Mouse (Mus musculus) megakaryocyte-erythroid progenitor cell, adult 5-6 weeks (primary cell): ENCODE measurements around the gene Cenpm. TPM values are rescaled to one million over a fixed set of nuclear protein-coding genes. Genes with fewer than 3 reads are reported as not detected.

ENCODE experiments used
- total RNA-seq, 2 experiments: library from RNA; stranded (forward) in 1 of 2; stranded (reverse) in 1 of 2; fragments of 200-1000, 215-1000 nt in 1 of 2; fragments of >200 nt in 1 of 2; fragmentation: Nextera tagmentation in 1 of 2; gene quantifications; 2 replicates each; pipeline ENCODE4 v1.2.3; 2014 to 2017

Gene Cenpm
- total RNA-seq, 2 experiments from 2014 or later, result 19.0 to 53.8 TPM

Other genes starting within 250 kb of the Cenpm start
- gene Desi1, start 210.9 kb downstream of the Cenpm start, total RNA-seq (2014; fragmentation: Nextera tagmentation), result 48.8 and 51.6 TPM in 2 replicates
- gene Desi1, start 210.9 kb downstream of the Cenpm start, total RNA-seq (2017), result 8.0 and 22.3 TPM in 2 replicates
- gene Snu13, start 197.2 kb downstream of the Cenpm start, total RNA-seq (2014; fragmentation: Nextera tagmentation), result 295 and 336 TPM in 2 replicates
- gene Snu13, start 197.2 kb downstream of the Cenpm start, total RNA-seq (2017), result 286 and 307 TPM in 2 replicates
- not detected in 2 replicates for gene 4930407I10Rik, start 185.6 kb downstream of the Cenpm start, total RNA-seq (2014; fragmentation: Nextera tagmentation)
- gene 4930407I10Rik, start 185.6 kb downstream of the Cenpm start, total RNA-seq (2017), result not detected in 2 replicates
- gene Mei1, start 174.8 kb downstream of the Cenpm start, total RNA-seq (2014; fragmentation: Nextera tagmentation), result not detected in 2 replicates
- gene Mei1, start 174.8 kb downstream of the Cenpm start, total RNA-seq (2017), result not detected in 2 replicates
- 14.3 and 17.4 TPM in 2 replicates for gene Ccdc134, start 116.8 kb downstream of the Cenpm start, total RNA-seq (2014; fragmentation: Nextera tagmentation)
- 11.8 and 17.4 TPM in 2 replicates for gene Ccdc134, start 116.8 kb downstream of the Cenpm start, total RNA-seq (2017)
- gene Srebf2, start 97.6 kb downstream of the Cenpm start, total RNA-seq (2014; fragmentation: Nextera tagmentation), result 41.0 and 43.3 TPM in 2 replicates
- 24.7 and 26.0 TPM in 2 replicates for gene Srebf2, start 97.6 kb downstream of the Cenpm start, total RNA-seq (2017)
- not detected in 2 replicates for gene Shisa8, start 31.9 kb downstream of the Cenpm start, total RNA-seq (2014; fragmentation: Nextera tagmentation)
- gene Shisa8, start 31.9 kb downstream of the Cenpm start, total RNA-seq (2017), result not detected in 2 replicates
- gene Tnfrsf13c, start 20.4 kb downstream of the Cenpm start, total RNA-seq (2014; fragmentation: Nextera tagmentation), result 0.49 and 1.2 TPM in 2 replicates
- gene Tnfrsf13c, start 20.4 kb downstream of the Cenpm start, total RNA-seq (2017), result 0.46 and 0.75 TPM in 2 replicates
- gene 1500009C09Rik, start 7.6 kb upstream of the Cenpm start, total RNA-seq (2014; fragmentation: Nextera tagmentation), result not detected in 2 replicates
- gene 1500009C09Rik, start 7.6 kb upstream of the Cenpm start, total RNA-seq (2017), result not detected in 2 replicates
- gene Sept3, start 30.1 kb upstream of the Cenpm start, total RNA-seq (2014; fragmentation: Nextera tagmentation), result not detected in 2 replicates
- 0.27 and 1.4 TPM in 2 replicates for gene Sept3, start 30.1 kb upstream of the Cenpm start, total RNA-seq (2017)
- 0.77 TPM in 1 of 2 replicates, not detected in the other for gene Wbp2nl, start 54.2 kb upstream of the Cenpm start, total RNA-seq (2014; fragmentation: Nextera tagmentation)
- not detected in 2 replicates for gene Wbp2nl, start 54.2 kb upstream of the Cenpm start, total RNA-seq (2017)
- 16.9 and 34.9 TPM in 2 replicates for gene Naga, start 94.2 kb upstream of the Cenpm start, total RNA-seq (2014; fragmentation: Nextera tagmentation)
- gene Naga, start 94.2 kb upstream of the Cenpm start, total RNA-seq (2017), result 17.9 and 24.4 TPM in 2 replicates
- 26.4 and 26.9 TPM in 2 replicates for gene Pheta2, start 94.2 kb upstream of the Cenpm start, total RNA-seq (2014; fragmentation: Nextera tagmentation)
- gene Pheta2, start 94.2 kb upstream of the Cenpm start, total RNA-seq (2017), result 21.3 and 24.9 TPM in 2 replicates
- gene Smdt1, start 94.2 kb upstream of the Cenpm start, total RNA-seq (2014; fragmentation: Nextera tagmentation), result 115 and 141 TPM in 2 replicates
- 40.8 and 61.0 TPM in 2 replicates for gene Smdt1, start 94.2 kb upstream of the Cenpm start, total RNA-seq (2017)
- gene Ndufa6, start 109.6 kb upstream of the Cenpm start, total RNA-seq (2014; fragmentation: Nextera tagmentation), result 273 and 274 TPM in 2 replicates
- 71.1 and 145 TPM in 2 replicates for gene Ndufa6, start 109.6 kb upstream of the Cenpm start, total RNA-seq (2017)
- gene Cyp2d22, start 135.5 kb upstream of the Cenpm start, total RNA-seq (2014; fragmentation: Nextera tagmentation), result 4.8 TPM in 1 of 2 replicates, not detected in the other
- 0.46 TPM in 1 of 2 replicates, not detected in the other for gene Cyp2d22, start 135.5 kb upstream of the Cenpm start, total RNA-seq (2017)
- gene Cyp2d11, start 149.3 kb upstream of the Cenpm start, total RNA-seq (2014; fragmentation: Nextera tagmentation), result not detected in 2 replicates
- gene Cyp2d11, start 149.3 kb upstream of the Cenpm start, total RNA-seq (2017), result not detected in 2 replicates
- gene Cyp2d10, start 162.4 kb upstream of the Cenpm start, total RNA-seq (2014; fragmentation: Nextera tagmentation), result not detected in 2 replicates
- gene Cyp2d10, start 162.4 kb upstream of the Cenpm start, total RNA-seq (2017), result not detected in 2 replicates
- gene Cyp2d9, start 188.7 kb upstream of the Cenpm start, total RNA-seq (2014; fragmentation: Nextera tagmentation), result not detected in 2 replicates
- gene Cyp2d9, start 188.7 kb upstream of the Cenpm start, total RNA-seq (2017), result not detected in 2 replicates